Mouse (Mus musculus): ENCODE results near the gene Ric1. TPM values are rescaled to one million over a fixed set of nuclear protein-coding genes. Genes with fewer than 3 reads are reported as not detected.

The Ric1 gene
- total and polyA plus RNA-seq, 2 experiments from 2014 or later = 13.8 to 37.4 TPM

DNA sequence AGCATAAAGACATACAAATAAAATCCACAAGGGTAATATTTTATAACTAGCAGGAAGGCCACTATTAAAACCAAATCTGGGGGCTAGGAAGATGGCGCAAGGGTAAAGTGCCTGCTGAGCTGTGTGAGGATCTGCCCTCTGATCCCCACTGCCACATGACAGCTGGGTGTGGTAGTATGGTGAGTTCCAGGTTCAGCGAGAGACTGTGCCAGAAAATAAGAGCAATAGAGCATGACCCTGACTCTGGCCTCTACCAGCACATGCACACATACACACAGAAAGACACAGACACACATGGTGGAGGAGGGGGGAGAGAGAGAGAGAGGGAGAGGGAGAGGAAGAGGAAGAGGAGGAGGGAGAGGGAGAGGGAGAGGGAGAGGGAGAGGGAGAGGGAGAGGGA lies 10.3 kb upstream of the Ric1 start:
- no peak overlapping the region for H3K4me3 ChIP-seq (ENCODE audit: low read depth, low read length)
- DNase-seq (ENCODE audit: low spot score) (no peak), ATAC-seq (ENCODE audit: low FRiP score) (no peak)
- H3K27me3 ChIP-seq (ENCODE audit: insufficient read depth, low read length) = no peaks in the 10 kb centered on the region
- TF ChIP-seq CTCF (IDR thresholded peaks at IDR 0.05) = no peak
- 80% methylated on average over 2 of the region's 2 CpGs for WGBS
- H3K9ac ChIP-seq (replicated peaks; ENCODE audit: low read length, poor library complexity, severe bottlenecking) = no peak overlapping the region
- H3K27ac ChIP-seq (ENCODE audit: low read depth, low read length) = no peak overlapping the region
- no peaks in the 10 kb centered on the region for H3K36me3 ChIP-seq (ENCODE audit: insufficient read depth, low read length)
- no peak overlapping the region for H3K4me2 ChIP-seq (ENCODE audit: low read depth, low read length, poor library complexity, severe bottlenecking)
- 0 out of 2 replicates have a peak, but pooled peaks cover 3% of the 10 kb centered on the region for H3K9me3 ChIP-seq (ENCODE audit: low read length)
- no peaks in the 10 kb centered on the region for H3K4me1 ChIP-seq (ENCODE audit: insufficient read depth, low read length)

DNA sequence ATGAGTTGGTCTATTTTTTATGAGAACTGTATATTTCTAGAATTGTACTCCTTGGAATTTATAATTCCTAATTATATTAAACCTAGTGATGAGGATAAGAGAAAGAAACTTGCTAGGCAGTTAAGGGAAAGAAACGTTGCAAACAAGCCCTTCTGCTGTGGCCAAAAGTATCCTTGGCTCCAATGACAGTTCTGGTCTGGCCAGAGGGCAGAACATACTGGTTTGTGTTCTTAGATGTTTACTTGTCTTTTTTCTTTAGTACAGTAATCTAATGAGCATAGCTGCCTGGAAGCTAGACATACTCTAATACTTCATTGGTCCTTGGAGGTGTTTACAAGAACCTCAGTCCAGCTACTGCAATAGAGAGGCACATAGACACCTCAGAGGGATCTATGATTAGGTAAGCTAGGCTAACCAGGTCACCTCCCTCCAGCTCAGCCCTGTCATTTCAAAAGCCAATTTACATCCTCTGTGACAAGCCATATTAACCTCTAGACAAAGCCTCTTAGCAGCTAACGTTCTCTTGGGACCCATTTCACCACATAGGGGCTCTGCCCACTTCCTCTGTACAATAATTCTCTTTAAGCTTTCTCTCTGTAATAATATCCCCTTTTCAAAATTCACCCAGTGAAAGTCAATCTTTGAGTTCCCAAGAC lies 8.8 kb upstream of the Ric1 start:
- H3K27me3 ChIP-seq (ENCODE audit: insufficient read depth, low read length) = no peaks in the 10 kb centered on the region
- no peaks in the 10 kb centered on the region for H3K36me3 ChIP-seq (ENCODE audit: insufficient read depth, low read length)
- WGBS = 55% methylated on average over 2 of the region's 2 CpGs
- no peak for ATAC-seq (ENCODE audit: low FRiP score)
- no peak overlapping the region for H3K9ac ChIP-seq (replicated peaks; ENCODE audit: low read length, poor library complexity, severe bottlenecking)
- no peak overlapping the region for H3K4me2 ChIP-seq (ENCODE audit: low read depth, low read length, poor library complexity, severe bottlenecking)
- H3K9me3 ChIP-seq (ENCODE audit: low read length) = 0 out of 2 replicates have a peak, but pooled peaks cover 3% of the 10 kb centered on the region
- no peaks in the 10 kb centered on the region for H3K4me1 ChIP-seq (ENCODE audit: insufficient read depth, low read length)
- no peak for TF ChIP-seq CTCF (IDR thresholded peaks at IDR 0.05)
- no peak overlapping the region for H3K4me3 ChIP-seq (ENCODE audit: low read depth, low read length)
- no peak for DNase-seq (ENCODE audit: low spot score)
- H3K27ac ChIP-seq (ENCODE audit: low read depth, low read length) = no peak overlapping the region

DNA sequence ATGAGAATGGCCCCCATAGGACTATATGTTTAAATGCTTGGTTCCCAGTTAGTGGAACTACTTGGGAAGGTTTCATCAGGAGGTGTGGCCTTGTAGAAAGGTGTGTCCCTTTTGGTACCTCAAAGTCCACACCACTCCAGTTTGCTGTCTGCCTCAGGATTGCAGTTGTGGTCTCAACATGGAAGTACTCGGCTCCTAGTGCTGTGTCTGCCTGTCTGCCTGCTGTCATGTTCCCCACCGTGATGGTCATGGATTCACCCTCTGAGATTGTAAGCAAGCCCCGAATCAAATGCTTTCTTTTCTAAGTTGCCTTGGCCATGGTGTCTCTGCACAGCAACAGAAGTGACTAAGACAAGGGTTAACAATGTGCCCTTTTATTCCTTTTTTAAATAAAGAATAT lies 8.0 kb upstream of the Ric1 start:
- no peaks in the 10 kb centered on the region for H3K4me1 ChIP-seq (ENCODE audit: insufficient read depth, low read length)
- H3K4me3 ChIP-seq (ENCODE audit: low read depth, low read length) = no peak overlapping the region
- H3K9ac ChIP-seq (replicated peaks; ENCODE audit: low read length, poor library complexity, severe bottlenecking) = no peak overlapping the region
- ATAC-seq (ENCODE audit: low FRiP score) (no peak), DNase-seq (ENCODE audit: low spot score) (no peak)
- WGBS = 95% methylated on average over 3 of the region's 3 CpGs
- TF ChIP-seq CTCF (IDR thresholded peaks at IDR 0.05) = no peak
- H3K27ac ChIP-seq (ENCODE audit: low read depth, low read length) = no peak overlapping the region
- H3K27me3 ChIP-seq (ENCODE audit: insufficient read depth, low read length) = no peaks in the 10 kb centered on the region
- H3K36me3 ChIP-seq (ENCODE audit: insufficient read depth, low read length) = no peaks in the 10 kb centered on the region
- H3K9me3 ChIP-seq (ENCODE audit: low read length) = 0 out of 2 replicates have a peak, but pooled peaks cover 3% of the 10 kb centered on the region
- H3K4me2 ChIP-seq (ENCODE audit: low read depth, low read length, poor library complexity, severe bottlenecking) = no peak overlapping the region

- Histone ChIP-seq H3K9ac (replicated peaks; ENCODE audit: low read length, poor library complexity, severe bottlenecking) (no peak overlapping the region), H3K27ac (ENCODE audit: low read depth, low read length) (no peak overlapping the region), H3K36me3 (ENCODE audit: insufficient read depth, low read length) (no peaks in the 10 kb centered on the region), H3K9me3 (ENCODE audit: low read length) (0 out of 2 replicates have a peak, but pooled peaks cover 3% of the 10 kb centered on the region), H3K4me2 (ENCODE audit: low read depth, low read length, poor library complexity, severe bottlenecking) (no peak overlapping the region), H3K4me3 (ENCODE audit: low read depth, low read length) (no peak overlapping the region), H3K4me1 (ENCODE audit: insufficient read depth, low read length) (no peaks in the 10 kb centered on the region), H3K27me3 (ENCODE audit: insufficient read depth, low read length) (no peaks in the 10 kb centered on the region)
- no peak for TF ChIP-seq CTCF (IDR thresholded peaks at IDR 0.05)
- ATAC-seq (ENCODE audit: low FRiP score) = no peak
- WGBS = 98% methylated on average over 3 of the region's 3 CpGs
- no peak for DNase-seq (ENCODE audit: low spot score)
These were observed 6.7 kb upstream of the Ric1 start for GRCm38 (mm10) chr19:29515386-29515785.

GRCm38 (mm10) chr19:29515991-29516390 lies 6.1 kb upstream of the Ric1 start:
- Histone ChIP-seq H3K27ac (ENCODE audit: low read depth, low read length) (no peak overlapping the region), H3K4me2 (ENCODE audit: low read depth, low read length, poor library complexity, severe bottlenecking) (no peak overlapping the region), H3K4me1 (ENCODE audit: insufficient read depth, low read length) (no peaks in the 10 kb centered on the region), H3K4me3 (ENCODE audit: low read depth, low read length) (no peak overlapping the region), H3K27me3 (ENCODE audit: insufficient read depth, low read length) (no peaks in the 10 kb centered on the region), H3K9me3 (ENCODE audit: low read length) (0 out of 2 replicates have a peak, but pooled peaks cover 3% of the 10 kb centered on the region), H3K9ac (replicated peaks; ENCODE audit: low read length, poor library complexity, severe bottlenecking) (no peak overlapping the region), H3K36me3 (ENCODE audit: insufficient read depth, low read length) (no peaks in the 10 kb centered on the region)
- 74% methylated on average over 10 of the region's 10 CpGs for WGBS
- DNase-seq (ENCODE audit: low spot score) = no peak
- ATAC-seq (ENCODE audit: low FRiP score) = no peak
- no peak for TF ChIP-seq CTCF (IDR thresholded peaks at IDR 0.05)

DNA sequence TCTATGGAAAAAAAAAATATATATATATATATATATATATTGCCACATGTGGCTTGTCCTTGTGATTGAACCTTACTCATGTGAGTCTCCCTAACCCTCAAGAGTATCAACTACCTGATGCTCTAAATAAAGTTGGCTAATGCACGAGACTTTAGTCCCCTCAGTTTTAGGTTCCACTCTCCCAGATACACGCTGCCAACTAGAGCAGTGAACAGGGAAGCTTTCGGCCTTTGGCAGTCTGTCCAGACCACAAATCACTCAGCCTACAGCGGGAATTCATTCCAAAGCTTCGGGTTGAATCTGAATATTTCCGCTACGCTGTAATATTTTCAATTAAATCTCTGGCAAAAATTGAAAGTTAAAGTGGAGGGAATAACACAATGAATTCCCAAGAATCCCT lies 3.7 kb upstream of the Ric1 start:
- Histone ChIP-seq H3K4me1 (ENCODE audit: insufficient read depth, low read length) (no peaks in the 10 kb centered on the region), H3K9ac (replicated peaks; ENCODE audit: low read length, poor library complexity, severe bottlenecking) (no peak overlapping the region), H3K36me3 (ENCODE audit: insufficient read depth, low read length) (no peaks in the 10 kb centered on the region), H3K4me2 (ENCODE audit: low read depth, low read length, poor library complexity, severe bottlenecking) (no peak overlapping the region), H3K27me3 (ENCODE audit: insufficient read depth, low read length) (no peaks in the 10 kb centered on the region), H3K27ac (ENCODE audit: low read depth, low read length) (no peak overlapping the region), H3K9me3 (ENCODE audit: low read length) (0 out of 2 replicates have a peak, but pooled peaks cover 3% of the 10 kb centered on the region), H3K4me3 (ENCODE audit: low read depth, low read length) (no peak overlapping the region)
- no peak for DNase-seq (ENCODE audit: low spot score)
- WGBS = 92% methylated on average over 7 of the region's 7 CpGs
- no peak for ATAC-seq (ENCODE audit: low FRiP score)
- TF ChIP-seq CTCF (IDR thresholded peaks at IDR 0.05) = no peak
